Mouse (Mus musculus): ENCODE measurements at regions not wholly inside any gene's neighbourhood (a gene's known extent, or its start where the extent isn't known, plus 50 kb on each side); places are given as distances from the start of the nearest gene placed in this dataset.

DNA sequence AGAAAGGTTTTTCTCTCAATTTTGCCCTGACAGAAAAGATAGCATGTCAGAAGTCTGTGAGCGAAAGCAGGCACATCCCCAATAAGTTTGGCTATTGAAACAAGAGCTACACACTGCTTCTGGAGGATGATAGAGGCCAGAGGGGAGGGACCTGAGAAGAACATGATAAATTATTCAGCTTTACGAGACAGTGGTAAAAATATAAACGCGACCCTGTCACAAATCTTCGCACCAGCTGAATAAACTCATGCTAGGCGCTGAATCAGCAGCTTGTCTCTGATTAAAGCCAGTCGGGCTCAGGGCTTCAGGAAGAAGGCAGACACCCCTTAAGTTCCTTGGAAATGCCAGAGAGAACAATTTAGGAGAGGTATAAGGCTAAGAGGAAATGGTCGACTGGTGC is 422.7 kb upstream of the Tnp1 start:
- DNase-seq (ENCODE audit: low spot score): peak; percentile 67

DNA sequence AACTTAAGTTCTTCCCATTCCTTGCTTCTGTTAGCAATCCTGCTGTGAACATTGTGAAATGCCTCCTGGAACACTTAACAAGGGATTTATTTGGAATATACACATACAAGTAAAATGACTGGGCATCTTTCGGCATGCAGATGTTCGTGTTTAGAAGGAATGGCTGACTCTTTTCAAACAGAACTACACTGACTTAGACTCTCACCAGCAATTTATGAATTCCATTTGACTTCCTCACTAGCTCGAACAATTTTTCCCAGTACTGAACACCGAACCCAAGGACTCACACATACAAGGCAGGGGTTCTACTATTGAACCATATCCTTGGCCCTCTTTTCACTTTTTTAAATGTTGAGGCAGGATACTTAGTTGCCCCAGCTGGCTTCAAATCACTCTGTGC is 412.4 kb upstream of the Tnp1 start:
- Histone ChIP-seq H3K27ac (ENCODE audit: low read depth) (peak overlapping the region; percentile 33; the same call in 1 of the 2 replicates), H3K9me3 (ENCODE audit: control insufficient read depth, low read length) (no peaks in the 10 kb centered on the region), H3K4me2 (ENCODE audit: low read length) (no peak overlapping the region), H3K9ac (ENCODE audit: low read length) (no peak overlapping the region), H3K4me1 (replicated peaks; ENCODE audit: control insufficient read depth, insufficient read depth, low read length) (peaks cover 9% of the 10 kb centered on the region; the same call in 1 of the 2 replicates), H3K4me3 (ENCODE audit: low read depth, low read length) (no peak overlapping the region), H3K36me3 (ENCODE audit: control insufficient read depth, insufficient read depth, low read length) (no peaks in the 10 kb centered on the region), H3K27me3 (replicated peaks; ENCODE audit: control insufficient read depth, insufficient read depth, low read length) (no peaks in the 10 kb centered on the region)
- ATAC-seq (replicated peaks; ENCODE audit: low FRiP score, low TSS enrichment, low read depth) (no peak), DNase-seq (ENCODE audit: low spot score) (no peak)
- WGBS: 51% methylated on average over 4 of the region's 4 CpGs

More for the DNA sequence above, 422.7 kb upstream of the Tnp1 start:
- Histone ChIP-seq H3K4me2 (ENCODE audit: low read length) (no peak overlapping the region), H3K9ac (ENCODE audit: low read length) (no peak overlapping the region), H3K4me3 (ENCODE audit: low read depth, low read length) (no peak overlapping the region), H3K9me3 (ENCODE audit: control insufficient read depth, low read length) (0 out of 2 replicates have a peak, but pooled peaks cover 2% of the 10 kb centered on the region), H3K36me3 (ENCODE audit: control insufficient read depth, insufficient read depth, low read length) (no peaks in the 10 kb centered on the region), H3K27me3 (replicated peaks; ENCODE audit: control insufficient read depth, insufficient read depth, low read length) (no peaks in the 10 kb centered on the region), H3K27ac (ENCODE audit: low read depth) (0 out of 2 replicates have a peak overlapping the region, but pooled peaks have one; percentile 24), H3K4me1 (replicated peaks; ENCODE audit: control insufficient read depth, insufficient read depth, low read length) (no peaks in the 10 kb centered on the region; the same call in 1 of the 2 replicates)
- ATAC-seq (replicated peaks; ENCODE audit: low FRiP score, low TSS enrichment, low read depth): peak; percentile 58; the same call in 1 of the 2 replicates
- WGBS: 19% methylated on average over 8 of the region's 8 CpGs

DNA sequence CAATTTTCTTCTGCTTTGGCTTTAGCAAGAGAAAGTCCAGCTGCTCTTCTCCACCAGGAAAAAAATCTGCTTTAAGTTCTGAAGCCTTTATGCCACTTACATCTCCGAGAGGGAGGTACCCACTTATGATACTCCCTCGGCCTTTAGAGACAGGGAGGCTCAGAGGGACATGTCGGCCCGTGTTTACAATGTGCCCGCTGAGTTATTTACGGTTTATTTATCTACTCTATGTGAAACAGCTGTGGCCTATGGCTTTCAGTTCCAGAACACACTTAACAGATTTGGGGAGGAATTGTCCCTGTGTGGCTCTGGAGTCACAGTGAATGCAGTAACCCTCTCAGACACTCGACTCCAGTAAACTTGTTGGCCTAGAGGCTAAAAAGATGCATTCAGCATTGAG is 409.3 kb upstream of the Tnp1 start:
- no peak for ATAC-seq (replicated peaks; ENCODE audit: low FRiP score, low TSS enrichment, low read depth)
- peaks cover 9% of the 10 kb centered on the region; the same call in 1 of the 2 replicates for H3K4me1 ChIP-seq (replicated peaks; ENCODE audit: control insufficient read depth, insufficient read depth, low read length)
- H3K27me3 ChIP-seq (replicated peaks; ENCODE audit: control insufficient read depth, insufficient read depth, low read length): no peaks in the 10 kb centered on the region
- no peak overlapping the region for H3K4me2 ChIP-seq (ENCODE audit: low read length)
- no peak overlapping the region for H3K4me3 ChIP-seq (ENCODE audit: low read depth, low read length)
- H3K9ac ChIP-seq (ENCODE audit: low read length): no peak overlapping the region
- 25% methylated on average over 7 of the region's 7 CpGs for WGBS
- no peaks in the 10 kb centered on the region for H3K36me3 ChIP-seq (ENCODE audit: control insufficient read depth, insufficient read depth, low read length)
- H3K9me3 ChIP-seq (ENCODE audit: control insufficient read depth, low read length): no peaks in the 10 kb centered on the region
- H3K27ac ChIP-seq (ENCODE audit: low read depth): 0 out of 2 replicates have a peak overlapping the region, but pooled peaks have one; percentile 11
- DNase-seq (ENCODE audit: low spot score): no peak

- WGBS: 74% methylated on average over 2 of the region's 2 CpGs
- no peaks in the 10 kb centered on the region for H3K27me3 ChIP-seq (replicated peaks; ENCODE audit: control insufficient read depth, insufficient read depth, low read length)
- no peak for DNase-seq (ENCODE audit: low spot score)
- H3K4me2 ChIP-seq (ENCODE audit: low read length): no peak overlapping the region
- H3K4me1 ChIP-seq (replicated peaks; ENCODE audit: control insufficient read depth, insufficient read depth, low read length): no peaks in the 10 kb centered on the region
- H3K27ac ChIP-seq (ENCODE audit: low read depth): no peak overlapping the region
- H3K9me3 ChIP-seq (ENCODE audit: control insufficient read depth, low read length): no peaks in the 10 kb centered on the region
- H3K4me3 ChIP-seq (ENCODE audit: low read depth, low read length): no peak overlapping the region
- no peaks in the 10 kb centered on the region for H3K36me3 ChIP-seq (ENCODE audit: control insufficient read depth, insufficient read depth, low read length)
- H3K9ac ChIP-seq (ENCODE audit: low read length): no peak overlapping the region
- ATAC-seq (replicated peaks; ENCODE audit: low FRiP score, low TSS enrichment, low read depth): no peak
These were observed 402.5 kb upstream of the Tnp1 start for GRCm38 (mm10) chr1:73418196-73418595.

DNA sequence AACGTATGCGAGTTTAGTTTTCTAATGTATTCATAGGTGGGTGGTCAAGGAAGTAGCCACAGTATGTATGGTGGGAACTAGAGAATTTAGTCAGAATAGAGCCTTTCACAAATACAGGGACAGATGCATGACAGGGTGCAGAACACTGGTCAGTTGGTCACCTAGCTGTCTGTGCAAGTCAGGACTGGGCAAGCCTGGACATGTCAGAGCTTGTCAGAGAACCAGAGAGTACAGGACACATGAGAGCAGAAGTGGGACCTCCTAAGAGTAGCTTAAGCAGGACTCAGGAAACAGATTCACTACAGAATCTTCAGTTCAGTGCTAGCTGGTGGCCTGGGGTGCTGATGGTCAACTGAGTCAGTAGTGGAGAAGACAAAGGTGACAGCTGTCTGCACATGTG is 395.7 kb upstream of the Tnp1 start:
- no peak overlapping the region for H3K9ac ChIP-seq (ENCODE audit: low read length)
- DNase-seq (ENCODE audit: low spot score) (no peak), ATAC-seq (replicated peaks; ENCODE audit: low FRiP score, low TSS enrichment, low read depth) (no peak)
- 94% methylated on average over 2 of the region's 2 CpGs for WGBS
- H3K4me1 ChIP-seq (replicated peaks; ENCODE audit: control insufficient read depth, insufficient read depth, low read length): no peaks in the 10 kb centered on the region
- no peaks in the 10 kb centered on the region for H3K27me3 ChIP-seq (replicated peaks; ENCODE audit: control insufficient read depth, insufficient read depth, low read length)
- H3K4me2 ChIP-seq (ENCODE audit: low read length): no peak overlapping the region
- no peaks in the 10 kb centered on the region for H3K36me3 ChIP-seq (ENCODE audit: control insufficient read depth, insufficient read depth, low read length)
- no peaks in the 10 kb centered on the region for H3K9me3 ChIP-seq (ENCODE audit: control insufficient read depth, low read length)
- H3K27ac ChIP-seq (ENCODE audit: low read depth): no peak overlapping the region
- H3K4me3 ChIP-seq (ENCODE audit: low read depth, low read length): no peak overlapping the region

GRCm38 (mm10) chr1:73399178-73399577 is 383.5 kb upstream of the Tnp1 start:
- DNase-seq (ENCODE audit: low spot score): no peak
- H3K27ac ChIP-seq (ENCODE audit: low read depth): peak overlapping the region; percentile 51

GRCm38 (mm10) chr1:73395034-73395433 is 379.3 kb upstream of the Tnp1 start:
- 35% methylated on average over 1 of the region's 1 CpGs for WGBS
- H3K27ac ChIP-seq (ENCODE audit: low read depth): no peak overlapping the region
- H3K27me3 ChIP-seq (replicated peaks; ENCODE audit: control insufficient read depth, insufficient read depth, low read length): no peaks in the 10 kb centered on the region
- H3K4me3 ChIP-seq (ENCODE audit: low read depth, low read length): no peak overlapping the region
- no peak for DNase-seq (ENCODE audit: low spot score)
- H3K4me2 ChIP-seq (ENCODE audit: low read length): no peak overlapping the region
- H3K36me3 ChIP-seq (ENCODE audit: control insufficient read depth, insufficient read depth, low read length): no peaks in the 10 kb centered on the region
- peaks cover 15% of the 10 kb centered on the region for H3K4me1 ChIP-seq (replicated peaks; ENCODE audit: control insufficient read depth, insufficient read depth, low read length)
- no peak overlapping the region for H3K9ac ChIP-seq (ENCODE audit: low read length)
- H3K9me3 ChIP-seq (ENCODE audit: control insufficient read depth, low read length): no peaks in the 10 kb centered on the region
- no peak for ATAC-seq (replicated peaks; ENCODE audit: low FRiP score, low TSS enrichment, low read depth)

More at GRCm38 (mm10) chr1:73399178-73399577, 383.5 kb upstream of the Tnp1 start:
- peaks cover 10% of the 10 kb centered on the region for H3K4me1 ChIP-seq (replicated peaks; ENCODE audit: control insufficient read depth, insufficient read depth, low read length)
- WGBS: 18% methylated on average over 3 of the region's 3 CpGs
- H3K4me3 ChIP-seq (ENCODE audit: low read depth, low read length): no peak overlapping the region
- H3K36me3 ChIP-seq (ENCODE audit: control insufficient read depth, insufficient read depth, low read length): no peaks in the 10 kb centered on the region
- H3K4me2 ChIP-seq (ENCODE audit: low read length): no peak overlapping the region
- H3K27me3 ChIP-seq (replicated peaks; ENCODE audit: control insufficient read depth, insufficient read depth, low read length): no peaks in the 10 kb centered on the region
- H3K9me3 ChIP-seq (ENCODE audit: control insufficient read depth, low read length): no peaks in the 10 kb centered on the region
- no peak overlapping the region for H3K9ac ChIP-seq (ENCODE audit: low read length)
- 0 out of 2 replicates have a peak, but pooled peaks have one; percentile 50 for ATAC-seq (replicated peaks; ENCODE audit: low FRiP score, low TSS enrichment, low read depth)

- H3K27me3 ChIP-seq (replicated peaks; ENCODE audit: control insufficient read depth, insufficient read depth, low read length): no peaks in the 10 kb centered on the region
- no peak overlapping the region for H3K4me3 ChIP-seq (ENCODE audit: low read depth, low read length)
- no peak overlapping the region for H3K9ac ChIP-seq (ENCODE audit: low read length)
- H3K27ac ChIP-seq (ENCODE audit: low read depth): no peak overlapping the region
- peaks cover 15% of the 10 kb centered on the region for H3K4me1 ChIP-seq (replicated peaks; ENCODE audit: control insufficient read depth, insufficient read depth, low read length)
- ATAC-seq (replicated peaks; ENCODE audit: low FRiP score, low TSS enrichment, low read depth) (no peak), DNase-seq (ENCODE audit: low spot score) (no peak)
- WGBS: 20% methylated on average over 1 of the region's 1 CpGs
- H3K36me3 ChIP-seq (ENCODE audit: control insufficient read depth, insufficient read depth, low read length): no peaks in the 10 kb centered on the region
- no peaks in the 10 kb centered on the region for H3K9me3 ChIP-seq (ENCODE audit: control insufficient read depth, low read length)
- H3K4me2 ChIP-seq (ENCODE audit: low read length): no peak overlapping the region
These were observed 378.8 kb upstream of the Tnp1 start for GRCm38 (mm10) chr1:73394466-73394865.

- H3K36me3 ChIP-seq (ENCODE audit: control insufficient read depth, insufficient read depth, low read length): no peaks in the 10 kb centered on the region
- H3K4me1 ChIP-seq (replicated peaks; ENCODE audit: control insufficient read depth, insufficient read depth, low read length): peaks cover 8% of the 10 kb centered on the region; the same call in 1 of the 2 replicates
- 42% methylated on average over 10 of the region's 10 CpGs for WGBS
- H3K4me3 ChIP-seq (ENCODE audit: low read depth, low read length): no peak overlapping the region
- no peak for ATAC-seq (replicated peaks; ENCODE audit: low FRiP score, low TSS enrichment, low read depth)
- H3K4me2 ChIP-seq (ENCODE audit: low read length): no peak overlapping the region
- H3K27me3 ChIP-seq (replicated peaks; ENCODE audit: control insufficient read depth, insufficient read depth, low read length): no peaks in the 10 kb centered on the region
- no peak overlapping the region for H3K9ac ChIP-seq (ENCODE audit: low read length)
- H3K9me3 ChIP-seq (ENCODE audit: control insufficient read depth, low read length): 0 out of 2 replicates have a peak, but pooled peaks cover 2% of the 10 kb centered on the region
- DNase-seq (ENCODE audit: low spot score): no peak
- 0 out of 2 replicates have a peak overlapping the region, but pooled peaks have one; percentile 0 for H3K27ac ChIP-seq (ENCODE audit: low read depth)
These were observed 376.4 kb upstream of the Tnp1 start for GRCm38 (mm10) chr1:73392077-73392476.

All from intestine, embryonic 14.5 days (tissue).